Mouse (Mus musculus) left cerebral cortex, adult 18-20 months (tissue): Measurements from ENCODE around the gene Dnaaf5. TPM values are rescaled to one million over a fixed set of nuclear protein-coding genes. Genes with fewer than 3 reads are reported as not detected.

Experiments used
- DNase-seq, 2 experiments: peaks; one replicate each; pipeline ENCODE4 v3.0.0; 2021 to 2022; ENCODE audit warnings: low spot score in 2 of 2, mixed read lengths in 1 of 2
- total RNA-seq, 2 experiments: library from RNA; stranded (reverse); gene quantifications; 2 replicates each; pipeline ENCODE4 v1.2.3; 2021

The Dnaaf5 gene
- total RNA-seq, 2 experiments from 2014 or later = 7.1 to 9.0 TPM

DNA sequence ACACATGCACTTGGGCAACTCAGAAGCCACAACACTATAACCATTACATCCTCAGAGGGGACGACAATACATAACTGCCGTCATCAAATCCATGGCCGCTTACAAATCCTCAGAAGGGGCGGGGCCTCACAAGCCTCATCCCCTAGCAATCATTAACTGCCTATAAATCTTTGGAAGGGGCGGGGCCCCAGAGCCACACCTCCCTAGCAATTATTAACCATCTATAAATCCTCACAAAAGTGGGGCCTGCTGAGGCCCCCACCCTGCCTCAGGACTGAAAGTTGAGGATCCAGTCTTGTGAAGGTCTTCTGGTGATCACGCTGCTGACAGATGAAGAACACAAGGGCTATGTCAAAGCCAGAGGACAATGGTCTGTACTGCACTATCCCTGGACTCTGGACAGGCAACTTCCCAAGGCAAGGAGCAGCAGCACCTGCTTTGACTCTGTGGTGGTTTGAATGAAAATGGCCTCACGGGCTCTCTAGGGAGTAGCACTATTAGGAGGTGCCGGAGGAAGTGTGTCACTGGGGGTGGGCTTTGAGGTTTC is 11.0 kb upstream of the Dnaaf5 start:
- no peak for DNase-seq

DNA sequence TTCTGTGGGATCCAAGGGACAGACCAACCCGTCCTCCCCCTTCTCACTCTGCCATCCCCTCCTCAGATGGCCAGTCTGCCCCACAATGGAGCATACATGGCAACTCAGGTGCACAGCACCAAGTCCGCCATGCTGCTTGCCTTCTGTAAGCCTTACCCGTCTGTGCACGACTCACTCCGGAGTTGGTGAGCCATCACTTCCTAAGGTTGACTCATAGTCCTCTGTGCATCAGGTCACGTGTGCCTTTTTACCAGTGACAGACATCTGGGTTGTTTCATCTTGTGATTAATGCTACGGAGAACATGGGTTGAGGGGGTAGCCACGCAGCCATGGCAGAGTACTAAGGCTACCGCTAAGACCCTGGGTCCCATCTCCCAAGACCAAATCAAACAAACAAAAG is 9.4 kb upstream of the Dnaaf5 start:
- DNase-seq = no peak

DNA sequence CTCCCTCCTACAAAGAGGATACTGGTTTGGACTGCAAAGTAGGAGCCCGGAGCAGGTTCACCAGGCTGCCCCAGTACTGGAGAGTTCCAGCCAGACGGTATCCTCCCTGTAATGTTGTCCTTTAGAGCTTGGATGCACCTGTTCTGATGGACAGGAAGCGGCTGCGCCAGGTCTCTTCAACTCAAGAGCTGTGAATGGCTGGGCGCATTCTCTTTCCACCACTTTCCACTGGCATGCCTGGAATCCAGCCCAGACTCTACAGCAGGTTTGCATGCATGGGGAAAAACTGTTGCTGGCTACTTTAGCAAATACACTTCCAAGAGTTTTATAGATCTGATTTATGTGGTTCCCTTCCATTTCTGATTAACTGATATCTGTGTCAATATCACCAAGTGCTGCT is 8.7 kb upstream of the Dnaaf5 start:
- DNase-seq = peak in 1 of 2 experiments; percentile 46

DNA sequence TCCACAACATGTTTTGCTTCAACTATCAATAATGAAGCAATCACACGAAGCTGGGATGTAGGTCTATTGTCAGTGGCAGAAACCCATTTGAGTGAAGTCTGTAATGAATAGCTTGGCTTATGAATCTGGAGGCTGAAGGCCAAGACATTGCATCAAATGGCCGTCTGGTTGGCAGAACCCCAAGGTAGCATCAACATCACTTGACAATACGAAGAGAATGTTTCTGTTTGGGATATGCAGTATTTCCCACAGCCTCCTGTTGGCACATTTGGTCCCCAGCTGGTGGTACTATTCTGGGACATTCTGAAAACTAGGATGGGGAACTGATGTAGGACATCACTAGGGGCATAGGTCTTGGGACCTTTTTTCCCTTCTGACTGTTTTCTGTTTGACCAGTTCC is 6.1 kb upstream of the Dnaaf5 start:
- no peak for DNase-seq

GRCm38 (mm10) chr5:139145726-139146125 is 4.3 kb upstream of the Dnaaf5 start:
- DNase-seq = no peak

DNA sequence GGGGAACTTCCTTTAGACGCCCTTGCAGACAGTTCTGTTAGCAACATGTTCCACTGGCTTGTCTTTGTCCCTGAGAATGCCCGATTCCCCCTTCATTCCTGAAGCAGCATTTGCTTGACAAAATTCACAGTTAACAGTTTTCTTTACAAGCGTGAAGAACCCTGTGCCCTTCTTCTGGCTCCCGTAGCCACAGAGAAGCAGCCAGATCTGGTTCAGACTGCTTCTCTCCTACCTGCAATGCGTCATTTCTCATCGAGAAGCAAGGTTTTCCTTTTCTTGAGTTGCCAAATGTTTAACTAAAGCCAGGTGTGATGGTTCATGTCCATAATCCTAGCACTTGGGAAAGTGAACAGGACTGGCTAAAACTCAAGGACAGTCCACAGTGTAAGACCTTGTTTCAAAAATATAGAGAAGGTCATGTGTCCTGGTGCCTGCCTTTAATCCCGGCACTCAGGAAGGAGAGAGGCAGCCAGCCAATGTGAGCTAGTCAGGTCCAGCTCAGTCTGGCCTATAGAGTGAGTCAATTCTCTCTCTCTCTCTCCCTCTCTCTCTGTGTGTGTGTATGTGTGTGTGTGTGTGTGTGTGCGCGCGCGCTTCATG is 3.4 kb upstream of the Dnaaf5 start:
- no peak for DNase-seq

GRCm38 (mm10) chr5:139147178-139148078 is 2.6 kb upstream of the Dnaaf5 start:
- peak; percentile 48 to 53 for DNase-seq

DNA sequence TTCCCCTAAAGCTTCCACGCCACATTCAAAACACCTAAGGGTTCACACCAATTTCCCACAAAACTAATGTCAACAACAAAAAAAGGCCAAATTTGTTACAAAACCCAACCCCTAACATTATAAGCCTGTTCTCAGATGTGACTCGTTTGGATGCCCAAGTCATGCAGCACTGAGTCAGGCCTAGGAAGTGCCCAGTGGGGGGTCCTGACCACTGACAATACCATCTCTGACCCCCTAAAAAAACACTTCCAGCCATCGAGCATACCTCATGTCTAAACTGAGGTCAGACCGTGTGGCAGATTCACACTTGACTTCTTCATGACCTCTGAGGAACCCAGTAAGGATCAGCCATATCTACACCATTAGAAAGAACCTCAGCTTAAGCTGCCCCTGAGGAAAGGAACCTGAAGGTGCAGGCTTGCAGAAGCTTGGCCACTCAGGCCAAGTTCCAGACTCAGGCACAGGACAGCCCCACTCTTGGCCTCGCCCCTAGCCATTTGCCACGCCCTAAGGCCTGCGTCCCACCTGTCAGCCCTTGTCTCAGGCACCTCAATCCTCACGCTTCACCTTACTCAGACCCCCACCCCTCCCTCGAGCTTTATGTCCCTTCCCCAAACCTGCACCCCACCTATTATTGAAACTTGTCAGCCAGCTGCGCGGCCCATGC is 884 bp upstream of the Dnaaf5 start:
- no peak for DNase-seq

- peak; percentile 28 to 44 for DNase-seq
Observed at GRCm38 (mm10) chr5:139150603-139151031, 594 bp downstream of the Dnaaf5 start.

GRCm38 (mm10) chr5:139160899-139161298 is 10.9 kb downstream of the Dnaaf5 start:
- no peak for DNase-seq

DNA sequence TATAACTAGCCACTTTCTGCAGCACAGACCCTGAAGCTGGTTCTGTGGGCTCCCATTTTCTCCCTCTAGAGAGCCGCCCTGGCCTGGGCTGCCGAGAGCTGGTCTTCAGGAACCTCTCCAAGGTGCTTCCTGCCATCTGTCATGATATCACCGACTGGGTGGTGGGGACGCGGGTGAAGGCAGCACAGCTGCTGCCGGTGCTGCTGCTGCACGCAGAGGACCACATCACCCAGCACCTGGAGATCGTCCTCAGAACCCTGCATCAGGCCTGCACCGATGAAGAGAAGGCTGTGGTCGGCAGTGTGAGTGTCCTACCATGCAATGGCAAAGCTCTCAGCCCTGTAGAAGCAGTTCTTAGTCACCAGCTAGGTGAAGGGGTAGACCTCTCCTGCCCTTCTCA is 11.6 kb downstream of the Dnaaf5 start:
- DNase-seq = no peak

DNA sequence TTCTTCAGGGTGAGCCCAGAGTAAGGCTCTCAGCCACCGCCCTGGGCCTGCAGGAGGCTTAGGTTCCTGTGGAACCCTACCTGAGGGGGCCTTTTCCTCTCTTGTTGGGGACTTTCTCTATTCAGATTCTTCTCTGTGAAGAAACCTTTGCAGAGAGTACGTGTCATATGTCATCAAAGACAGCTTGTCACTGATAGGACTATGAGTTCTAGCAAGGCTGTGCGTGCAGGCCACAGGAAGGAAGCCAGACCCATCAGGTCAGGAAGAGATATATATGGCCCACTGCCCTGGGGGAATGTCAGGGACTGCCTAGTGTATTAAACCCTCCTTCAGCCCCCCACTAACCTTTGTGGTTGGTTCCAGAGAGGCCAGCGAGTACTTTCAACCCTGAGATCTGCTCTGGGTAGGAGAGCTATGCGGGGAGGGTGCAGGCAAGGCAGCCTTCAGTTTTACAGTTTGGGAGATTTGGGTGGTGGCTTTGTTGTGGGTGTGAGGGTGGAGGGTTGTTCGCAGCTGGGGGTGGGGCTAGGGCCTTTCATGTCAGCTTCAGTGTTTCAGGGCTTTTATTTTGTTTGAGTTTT is 16.8 kb downstream of the Dnaaf5 start:
- no peak for DNase-seq

GRCm38 (mm10) chr5:139167548-139167947 is 17.5 kb downstream of the Dnaaf5 start:
- DNase-seq = no peak

DNA sequence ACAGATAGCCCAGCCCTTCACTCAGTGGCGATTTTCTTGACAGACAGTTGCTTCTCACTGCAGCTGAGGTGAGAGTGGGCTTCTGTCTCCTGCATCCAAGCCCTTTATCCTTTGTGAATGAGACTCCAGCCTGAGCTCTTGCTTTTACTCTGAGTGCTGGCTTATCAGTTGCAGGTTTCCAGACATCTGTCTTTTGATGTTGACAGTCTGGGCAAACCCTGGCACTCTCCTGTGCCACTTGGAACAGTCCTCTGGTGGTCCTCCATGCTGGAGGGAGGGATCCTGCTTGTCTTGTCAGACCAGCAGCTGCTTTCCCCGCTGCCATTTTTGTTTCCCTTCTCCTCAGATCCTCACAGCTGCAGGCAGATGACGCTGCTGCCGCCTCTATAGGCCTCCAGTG is 21.9 kb downstream of the Dnaaf5 start:
- DNase-seq = no peak

DNA sequence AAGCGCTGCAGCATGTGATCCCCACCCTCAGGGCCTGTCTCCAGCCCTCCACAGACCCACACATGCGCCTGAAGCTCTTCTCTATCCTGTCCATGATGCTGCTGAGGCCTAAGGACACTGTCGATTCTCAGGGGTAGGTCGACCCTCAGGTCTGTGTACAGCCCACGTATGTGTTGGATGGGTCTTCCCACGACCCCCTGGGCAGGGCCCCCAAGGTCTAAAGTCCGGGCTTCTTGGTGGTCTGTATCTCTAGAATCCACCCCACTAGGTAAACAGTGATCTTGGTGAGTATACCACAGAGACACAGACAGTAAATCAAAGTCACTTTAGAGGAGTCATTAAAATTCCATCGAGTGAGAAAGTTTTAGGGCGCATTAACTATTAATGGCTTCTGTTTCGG is 24.1 kb downstream of the Dnaaf5 start:
- no peak for DNase-seq

- DNase-seq = no peak
Observed at GRCm38 (mm10) chr5:139174556-139175547, 24.8 kb downstream of the Dnaaf5 start.

- DNase-seq = peak; percentile 85 to 87
Observed at GRCm38 (mm10) chr5:139178895-139179631, 29.0 kb downstream of the Dnaaf5 start.

GRCm38 (mm10) chr5:139183131-139183530 is 33.1 kb downstream of the Dnaaf5 start:
- DNase-seq = no peak

- no peak for DNase-seq
Observed at GRCm38 (mm10) chr5:139183601-139184000, 33.6 kb downstream of the Dnaaf5 start.
